Mouse (Mus musculus) ES-E14 (cell line): Measurements from ENCODE around the gene Lgmn. TPM values are rescaled to one million over a fixed set of nuclear protein-coding genes. Genes with fewer than 3 reads are reported as not detected.

ENCODE experiments used
- DNase-seq: peaks from one replicate; pipeline ENCODE4 v3.0.0-alpha.2; 2013; ENCODE audit warnings: low read depth, low spot score
- H3K27ac ChIP-seq: 2 replicates; pipeline ENCODE4 v1.5.1; 2012; ENCODE audit warnings: low read depth, mild to moderate bottlenecking, low read length, moderate library complexity, mixed read lengths; ENCODE audit not compliant: poor library complexity, insufficient read depth, severe bottlenecking
- H3K36me3 ChIP-seq: 2 replicates; pipeline ENCODE4 v1.6.1; 2012; ENCODE audit warnings: mild to moderate bottlenecking, low read length, moderate library complexity, mixed read lengths; ENCODE audit not compliant: control insufficient read depth, poor library complexity, insufficient read depth, severe bottlenecking
- H3K4me1 ChIP-seq, 2 experiments: fragments of 150-350 bp in 1 of 2; sonication (generic) in 1 of 2; 2 replicates each; pipeline ENCODE4 v1.6.1; 2012; ENCODE audit warnings: low read length in 2 of 2, mild to moderate bottlenecking in 1 of 2, mixed read lengths in 1 of 2; ENCODE audit not compliant: control insufficient read depth in 2 of 2, insufficient read depth in 2 of 2, poor library complexity in 1 of 2
- H3K4me3 ChIP-seq, 2 experiments: fragments of 150-350 bp in 1 of 2; sonication (generic) in 1 of 2; 2 replicates each; pipeline ENCODE4 v1.5.1; 2012; ENCODE audit warnings: low read length in 2 of 2, low read depth in 1 of 2, mild to moderate bottlenecking in 1 of 2, mixed read lengths in 1 of 2; ENCODE audit not compliant: insufficient read depth in 1 of 2, poor library complexity in 1 of 2, severe bottlenecking in 1 of 2
- H3K9ac ChIP-seq: 2 replicates; pipeline ENCODE4 v1.6.1; 2012; ENCODE audit warnings: low read depth, mild to moderate bottlenecking, low read length, mixed read lengths; ENCODE audit not compliant: poor library complexity, insufficient read depth, severe bottlenecking
- H3K9me3 ChIP-seq: fragments of 150-350 bp; sonication (generic); 2 replicates; pipeline ENCODE4 v1.6.1; 2012; ENCODE audit warnings: low read depth, mild to moderate bottlenecking, low read length; ENCODE audit not compliant: control insufficient read depth, insufficient read depth
- CHD2 ChIP-seq: IDR thresholded peaks from 2 replicates; pipeline ENCODE4 v1.6.1; 2014; ENCODE audit warnings: mild to moderate bottlenecking, low read depth, low read length, inconsistent platforms
- HCFC1 ChIP-seq: IDR thresholded peaks from 2 replicates; pipeline ENCODE4 v1.6.1; 2012; ENCODE audit warnings: low read length, inconsistent platforms, borderline replicate concordance; ENCODE audit not compliant: insufficient read depth
- MAFK ChIP-seq: IDR thresholded peaks from 2 replicates; pipeline ENCODE4 v1.6.1; 2014; ENCODE audit warnings: mild to moderate bottlenecking, low read depth, low read length, inconsistent platforms; ENCODE audit not compliant: insufficient read depth
- ZC3H11A ChIP-seq: IDR thresholded peaks from 2 replicates; pipeline ENCODE4 v1.6.1; 2012; ENCODE audit warnings: low read depth, mild to moderate bottlenecking, inconsistent platforms, low read length, borderline replicate concordance
- ZNF384 ChIP-seq: IDR thresholded peaks from 2 replicates; pipeline ENCODE4 v1.6.1; 2012; ENCODE audit warnings: low read depth, low read length, inconsistent platforms
- in situ Hi-C, 2 experiments: fragments of 600-800 bp; cut with MboI; formaldehyde crosslinking; loops; one replicate each; pipeline ENCODE4 v1.15.1; 2025; ENCODE audit warnings: low sequenced_read_pairs in 2 of 2, inconsistent platforms in 1 of 2; ENCODE audit not compliant: unreplicated experiment in 2 of 2
- total RNA-seq: library from RNA; depleted of rRNA; stranded (reverse); fragments of 300-350 nt; gene quantifications from 2 replicates; pipeline ENCODE4 v1.2.3, GENCODE M21; 2012

Gene Lgmn
- total RNA-seq, 1 experiment, result 99.1 TPM

GRCm38 (mm10) chr12:102366126-102366816, 73.3 kb downstream of the Lgmn start:
- Histone ChIP-seq H3K9ac (no peak overlapping the region), H3K4me1 (peaks cover 0 to 4% of the 10 kb centered on the region in 2 experiments; a peak in 2 of 4 replicates), H3K9me3 (no peaks in the 10 kb centered on the region), H3K27ac (no peak overlapping the region), H3K4me3 (no peak overlapping the region), H3K36me3 (no peaks in the 10 kb centered on the region)
- in situ Hi-C loops, result no loop called here
- no peak for TF ChIP-seq ZNF384
- no peak for TF ChIP-seq CHD2
- TF ChIP-seq HCFC1, result no peak
- no peak for TF ChIP-seq MAFK
- TF ChIP-seq ZC3H11A, result no peak
- DNase-seq, result no peak

GRCm38 (mm10) chr12:102365016-102365415, 74.6 kb downstream of the Lgmn start:
- in situ Hi-C loops, result no loop called here
- no peaks in the 10 kb centered on the region for H3K9me3 ChIP-seq
- H3K27ac ChIP-seq, result no peak overlapping the region
- H3K4me3 ChIP-seq, result no peak overlapping the region
- no peak for DNase-seq
- TF ChIP-seq CHD2 (no peak), MAFK (no peak), ZC3H11A (no peak), HCFC1 (no peak), ZNF384 (no peak)
- no peaks in the 10 kb centered on the region for H3K36me3 ChIP-seq
- no peak overlapping the region for H3K9ac ChIP-seq
- H3K4me1 ChIP-seq, result peaks cover 0 to 4% of the 10 kb centered on the region in 2 experiments; a peak in 2 of 4 replicates

- no peaks in the 10 kb centered on the region for H3K36me3 ChIP-seq
- DNase-seq, result no peak
- H3K4me1 ChIP-seq, result no peaks in the 10 kb centered on the region
- TF ChIP-seq ZC3H11A, result no peak
- no peak for TF ChIP-seq CHD2
- no peak for TF ChIP-seq MAFK
- TF ChIP-seq HCFC1, result no peak
- TF ChIP-seq ZNF384, result no peak
- in situ Hi-C loops, result no loop called here
- no peak overlapping the region for H3K9ac ChIP-seq
- no peak overlapping the region for H3K27ac ChIP-seq
- H3K9me3 ChIP-seq, result no peaks in the 10 kb centered on the region
- no peak overlapping the region for H3K4me3 ChIP-seq
Observed at GRCm38 (mm10) chr12:102361189-102362161, 78.1 kb downstream of the Lgmn start.

GRCm38 (mm10) chr12:102359390-102359789, 80.2 kb downstream of the Lgmn start:
- no peak overlapping the region for H3K9ac ChIP-seq
- no peak for DNase-seq

More at GRCm38 (mm10) chr12:102359390-102359789, 80.2 kb downstream of the Lgmn start:
- H3K4me3 ChIP-seq, result no peak overlapping the region
- TF ChIP-seq ZNF384 (no peak), HCFC1 (no peak), ZC3H11A (no peak), MAFK (no peak), CHD2 (no peak)
- H3K36me3 ChIP-seq, result no peaks in the 10 kb centered on the region
- in situ Hi-C loops, result no loop called here
- H3K27ac ChIP-seq, result no peak overlapping the region
- no peaks in the 10 kb centered on the region for H3K4me1 ChIP-seq
- no peaks in the 10 kb centered on the region for H3K9me3 ChIP-seq
